Mouse (Mus musculus) lung, postnatal 0 days (tissue): ENCODE measurements at regions not wholly inside any gene's neighbourhood (a gene's known extent, or its start where the extent isn't known, plus 50 kb on each side); places are given as distances from the start of the nearest gene placed in this dataset.

Experiments used
- CTCF ChIP-seq: IDR thresholded peaks from 2 replicates; pipeline ENCODE4 v1.5.1; 2016; ENCODE audit warnings: antibody characterized with exemption, mild to moderate bottlenecking
- EP300 ChIP-seq: IDR thresholded peaks from 2 replicates; pipeline ENCODE4 v1.6.1; 2016; ENCODE audit warnings: antibody characterized with exemption, mild to moderate bottlenecking, control low read depth

- no peak for TF ChIP-seq CTCF
- TF ChIP-seq EP300, result no peak
Observed at GRCm38 (mm10) chr11:114567045-114567780, 101.1 kb upstream of the Rpl38 start.
